Mouse (Mus musculus) midbrain, embryonic 12.5 days (tissue): Measurements from ENCODE around the gene Olfr366. TPM values are rescaled to one million over a fixed set of nuclear protein-coding genes. Genes with fewer than 3 reads are reported as not detected.
"Not testable (repeated sequence)": the region's sequence is repeated elsewhere in the genome, so short reads cannot be mapped to it uniquely, and the experiment has no call there.

ENCODE experiments used
- ATAC-seq: fragments of 200-750 bp; cut with Nextera tagmentation; 2 replicates; pipeline ENCODE4 v1.8.0; 2017; ENCODE audit warnings: low read depth, moderate TSS enrichment, moderate library complexity; ENCODE audit not compliant: low FRiP score
- H3K27ac ChIP-seq: fragments of 300-500 bp; sonication (generic); replicated peaks from 2 replicates; pipeline ENCODE4 v1.5.1; 2016; ENCODE audit warnings: mild to moderate bottlenecking
- H3K27me3 ChIP-seq: fragments of 300-500 bp; sonication (generic); 2 replicates; pipeline ENCODE4 v1.6.1; 2016; ENCODE audit warnings: mild to moderate bottlenecking
- H3K36me3 ChIP-seq: fragments of 300-500 bp; sonication (generic); 2 replicates; pipeline ENCODE4 v1.6.1; 2016
- H3K4me1 ChIP-seq: fragments of 300-500 bp; sonication (generic); 2 replicates; pipeline ENCODE4 v1.6.1; 2016
- H3K4me2 ChIP-seq: fragments of 300-500 bp; sonication (generic); replicated peaks from 2 replicates; pipeline ENCODE4 v1.6.1; 2016; ENCODE audit warnings: mild to moderate bottlenecking, moderate library complexity
- H3K4me3 ChIP-seq: fragments of 300-500 bp; sonication (generic); 2 replicates; pipeline ENCODE4 v1.5.1; 2016; ENCODE audit warnings: mild to moderate bottlenecking
- H3K9ac ChIP-seq: fragments of 300-500 bp; sonication (generic); replicated peaks from 2 replicates; pipeline ENCODE4 v1.6.1; 2016; ENCODE audit warnings: mild to moderate bottlenecking, moderate library complexity
- H3K9me3 ChIP-seq: fragments of 300-500 bp; sonication (generic); 2 replicates; pipeline ENCODE4 v1.6.1; 2016; ENCODE audit warnings: mild to moderate bottlenecking
- WGBS: fragments of 180-500 bp; shearing (Covaris S2); methylation state at CpG from one replicate; pipeline ENCODE4 v1.1.7; 2016; 5-methylcytosine and 5-hydroxymethylcytosine counted together
- polyA plus RNA-seq: library from polyadenylated mRNA; unstranded; fragments of >200 nt; fragmentation: Nextera tagmentation; extraction: Ambion mirVana; gene quantifications from 2 replicates; pipeline ENCODE4 v1.2.1, GENCODE M21; 2016

Olfr366 gene
- not detected in 2 replicates for polyA plus RNA-seq

DNA sequence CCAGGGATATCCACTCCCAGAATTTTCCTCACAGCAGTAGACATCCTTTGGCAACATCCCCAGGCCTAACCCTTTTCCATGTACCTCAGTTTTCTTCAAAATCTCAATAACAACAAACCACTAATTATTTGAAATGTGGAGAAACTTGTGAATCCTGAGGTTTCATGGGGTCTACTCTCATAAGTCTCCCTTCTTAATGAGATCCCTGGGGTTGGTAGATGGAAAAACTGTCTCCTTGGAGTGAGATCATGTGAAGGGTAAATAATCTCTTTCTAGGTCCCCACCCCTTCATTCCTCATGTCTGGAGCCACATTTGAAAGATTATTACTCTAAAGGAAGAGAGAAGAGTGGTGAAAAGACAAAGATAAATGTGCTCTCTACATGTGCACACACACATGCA lies at the start of gene Olfr366:
TSS of gene Olfr366 (plus strand) at position 301 of the 400 bp plus-strand sequence.
- no peak for ATAC-seq

DNA sequence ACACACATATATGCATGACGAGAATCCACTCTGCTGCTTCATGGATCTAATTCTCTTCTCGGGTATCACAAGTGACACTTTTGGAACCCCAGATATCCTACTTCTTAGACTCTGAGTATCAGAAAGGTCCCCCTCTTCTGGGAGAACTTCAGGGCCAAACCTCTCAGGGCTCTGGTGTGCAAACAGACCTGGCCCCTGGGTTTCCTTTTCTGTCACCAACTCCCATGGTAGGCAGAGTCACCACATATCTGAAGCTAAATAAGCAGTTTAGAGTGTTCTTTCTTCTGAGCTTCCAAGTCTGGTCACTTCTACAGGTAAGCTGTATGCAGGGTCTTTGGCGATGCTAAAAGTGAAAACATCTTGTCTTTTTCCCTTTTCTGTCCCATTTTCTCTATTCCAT lies 23.5 kb upstream of the Olfr366 start, which contains the start of gene Olfr365:
TSS of gene Olfr365 (plus strand) at position 301 of the 400 bp plus-strand sequence.
- Histone ChIP-seq H3K4me2 (no peak within 1 kb of the TSS), H3K36me3 (no peaks in the 10 kb centered on the region), H3K4me1 (no peaks in the 10 kb centered on the region), H3K9me3 (peaks cover 15% of the 10 kb centered on the region), H3K4me3 (no peak within 1 kb of the TSS), H3K27me3 (no peaks in the 10 kb centered on the region), H3K9ac (no peak within 1 kb of the TSS), H3K27ac (no peak within 1 kb of the TSS)
- 73% methylated on average over 3 of the region's 3 CpGs for WGBS
- no peak for ATAC-seq

More for the DNA sequence above, at the start of gene Olfr366:
- Histone ChIP-seq H3K9me3 (peaks cover 10% of the 10 kb centered on the region; the same call in 1 of the 2 replicates), H3K4me1 (no peaks in the 10 kb centered on the region), H3K36me3 (no peaks in the 10 kb centered on the region), H3K4me3 (no peak within 1 kb of the TSS), H3K27me3 (no peaks in the 10 kb centered on the region), H3K4me2 (no peak within 1 kb of the TSS), H3K27ac (no peak within 1 kb of the TSS), H3K9ac (no peak within 1 kb of the TSS)

DNA sequence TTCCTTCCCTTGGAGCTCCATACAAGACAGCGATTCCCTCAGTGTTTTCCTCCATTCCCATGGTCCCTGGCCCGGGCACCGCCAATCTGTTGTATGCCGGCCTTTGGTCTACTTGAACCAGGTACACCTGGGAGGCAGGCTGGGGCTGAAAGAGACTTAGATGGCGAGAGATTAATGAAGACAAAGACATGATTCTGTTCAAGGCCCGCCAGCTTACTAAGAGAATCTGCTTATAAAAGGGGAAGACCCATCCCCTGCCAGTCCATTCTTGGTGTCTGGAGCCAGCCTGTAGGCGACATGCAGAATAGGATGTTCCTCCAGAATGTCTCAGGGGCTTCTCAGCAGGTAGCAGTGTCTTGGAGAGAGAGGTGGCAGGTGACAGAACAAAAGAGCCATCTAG lies 50.4 kb downstream of the Olfr366 start:
- WGBS, result 82% methylated on average over 7 of the region's 7 CpGs
- H3K4me3 ChIP-seq, H3K36me3 ChIP-seq, H3K4me2 ChIP-seq, H3K27ac ChIP-seq, ATAC-seq, H3K9me3 ChIP-seq, H3K27me3 ChIP-seq, H3K9ac ChIP-seq, H3K4me1 ChIP-seq: not testable (repeated sequence)

Other genes starting within 250 kb of the Olfr366 start
- gene Olfr357, start 217.7 kb upstream of the Olfr366 start, polyA plus RNA-seq, result not detected in 2 replicates
- gene Olfr358, start 202.2 kb upstream of the Olfr366 start, polyA plus RNA-seq, result not detected in 2 replicates
- not detected in 2 replicates for gene Olfr360, start 145.8 kb upstream of the Olfr366 start, polyA plus RNA-seq
- not detected in 2 replicates for gene Olfr361, start 122.3 kb upstream of the Olfr366 start, polyA plus RNA-seq
- not detected in 2 replicates for gene Olfr362, start 93.7 kb upstream of the Olfr366 start, polyA plus RNA-seq
- not detected in 2 replicates for gene Olfr364-ps1, start 72.3 kb upstream of the Olfr366 start, polyA plus RNA-seq
- gene Olfr365, start 23.4 kb upstream of the Olfr366 start, polyA plus RNA-seq, result not detected in 2 replicates
- gene Olfr368, start 114.9 kb downstream of the Olfr366 start, polyA plus RNA-seq, result not detected in 2 replicates
- gene Pdcl, start 147.8 kb downstream of the Olfr366 start, polyA plus RNA-seq, result 76.7 and 78.1 TPM in 2 replicates
- gene Rc3h2, start 211.3 kb downstream of the Olfr366 start, polyA plus RNA-seq, result 33.4 and 39.7 TPM in 2 replicates
- 13.6 and 14.0 TPM in 2 replicates for gene Zbtb26, start 231.6 kb downstream of the Olfr366 start, polyA plus RNA-seq
- gene Zbtb6, start 231.6 kb downstream of the Olfr366 start, polyA plus RNA-seq, result 11.9 and 12.4 TPM in 2 replicates
- gene Rabgap1, start 231.7 kb downstream of the Olfr366 start, polyA plus RNA-seq, result 65.5 and 70.5 TPM in 2 replicates